Mouse (Mus musculus) CD8-positive naive resting alpha-beta T cell, adult 2 months (primary cell): ENCODE data around the gene Ikzf1.
A peak's percentile ranks its signal among the peaks of the same experiment; 100 is the strongest.

Experiments used
- DNase-seq, 2 experiments: peaks; one replicate each; pipeline ENCODE4 v3.0.0; 2022; ENCODE audit warnings: low read depth in 2 of 2, low spot score in 2 of 2

Ikzf1 gene

DNA sequence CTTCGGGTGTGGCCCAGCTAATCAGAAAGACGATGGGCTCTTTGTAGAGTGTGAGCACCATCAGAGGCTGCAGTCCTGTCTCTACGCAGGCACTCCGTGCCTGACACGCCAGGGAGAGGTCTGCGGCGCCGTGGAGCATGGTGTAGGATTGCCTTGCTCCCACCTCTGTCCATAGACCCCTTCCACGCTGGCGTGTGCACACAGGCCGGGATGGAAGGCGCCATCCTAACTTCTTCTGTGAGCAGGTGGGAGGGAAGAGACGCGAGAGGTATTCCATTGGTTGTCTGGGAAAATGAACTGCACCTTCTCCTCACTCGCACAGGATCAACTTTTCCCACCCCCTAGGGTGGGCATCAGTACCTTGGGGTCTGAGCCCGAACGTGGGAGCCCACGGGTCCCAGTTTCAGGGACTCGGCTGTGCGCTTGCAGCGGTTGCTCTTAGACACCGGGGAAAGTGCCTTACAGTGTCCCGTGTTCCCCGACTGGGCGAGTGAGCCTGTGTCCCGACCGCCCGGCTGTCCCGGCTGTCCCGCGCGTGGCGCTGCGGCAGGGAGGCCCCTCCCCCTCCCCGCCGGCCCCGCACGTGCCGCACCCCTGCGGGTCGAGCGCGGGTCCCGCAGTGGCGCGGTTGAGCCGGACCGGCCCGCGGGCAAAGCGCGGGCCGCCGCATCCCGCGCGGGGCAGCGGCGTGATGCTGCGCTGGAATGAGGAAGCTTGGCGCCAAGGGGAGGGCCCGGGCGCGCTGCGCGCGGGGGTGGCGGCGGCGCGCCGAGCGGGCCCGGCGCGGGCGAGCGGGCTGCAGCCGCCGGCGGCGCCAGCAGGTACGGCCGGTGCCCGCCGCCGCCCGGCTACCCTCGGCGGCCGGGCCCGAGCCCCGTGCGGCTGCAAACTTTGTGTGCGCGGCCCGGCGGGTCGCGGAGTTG is at the start of gene Ikzf1:
TSS of gene Ikzf1 (plus strand) at position 74 of the 923 bp plus-strand sequence.
- peak in 1 of 2 experiments; percentile 40 for DNase-seq

DNA sequence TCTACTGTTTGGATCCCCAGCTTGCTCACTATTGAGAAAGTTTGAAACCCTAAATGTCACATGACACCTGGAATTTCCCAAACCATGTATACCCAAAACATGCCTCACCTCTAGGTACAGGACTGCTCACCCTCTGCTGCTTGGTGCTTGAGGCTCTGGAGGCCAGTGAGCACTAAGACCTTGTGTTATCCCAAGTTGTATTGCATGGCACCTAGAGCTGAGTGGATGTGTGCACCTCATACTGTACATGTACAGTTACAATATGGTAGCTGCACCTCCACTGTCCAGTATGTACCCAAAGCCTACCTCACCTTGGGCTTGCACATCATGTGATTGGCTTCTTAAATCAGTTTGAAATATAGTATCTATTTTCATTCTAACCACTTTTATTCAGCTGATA is 40.5 kb upstream of the Ikzf1 start:
- DNase-seq, result no peak

DNA sequence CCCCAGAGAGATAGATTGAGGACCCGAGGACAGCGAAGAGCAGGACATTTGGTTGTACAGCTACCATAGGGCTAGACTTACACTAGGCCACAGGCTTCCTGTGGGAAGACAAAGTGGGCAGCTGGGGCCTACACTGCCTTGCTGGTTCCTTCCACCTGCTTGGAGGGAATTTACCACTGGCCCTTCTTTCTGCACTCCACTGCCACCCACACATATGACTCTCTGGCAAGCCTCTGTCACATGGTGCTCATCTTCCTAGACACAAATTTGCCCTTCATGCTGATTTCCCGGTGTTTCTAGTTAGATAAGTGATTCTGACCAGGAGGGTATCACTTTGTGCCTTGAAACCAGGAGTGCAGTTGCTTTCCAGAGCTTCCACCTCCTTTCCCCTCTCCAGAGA is 28.4 kb upstream of the Ikzf1 start:
- no peak for DNase-seq

DNA sequence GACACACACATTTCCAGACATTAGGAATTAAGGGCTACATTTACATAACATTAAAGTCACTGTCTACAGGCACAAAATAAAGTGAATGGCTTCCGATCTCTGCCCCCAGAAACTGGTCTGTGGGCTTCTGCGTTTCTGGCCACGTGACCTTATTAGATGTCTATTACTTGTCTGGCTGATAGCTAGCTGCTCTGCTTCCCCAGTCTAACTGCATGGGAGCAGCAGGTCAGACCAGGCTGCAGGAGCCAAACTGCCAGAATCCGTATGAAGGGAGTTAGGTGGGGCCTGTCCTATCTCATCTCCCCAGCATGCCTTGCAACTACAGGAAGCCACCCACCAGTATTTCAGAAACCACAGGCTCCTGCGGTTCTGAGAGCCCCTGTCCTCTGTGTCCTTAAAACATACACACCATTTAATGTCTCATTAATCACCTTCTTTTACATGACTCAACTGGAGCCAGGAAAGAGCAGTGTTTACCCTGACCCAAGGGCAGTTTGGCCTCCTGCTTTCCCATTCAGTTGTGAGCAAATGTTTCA is 27.7 kb upstream of the Ikzf1 start:
- peak; percentile 33 to 58 for DNase-seq

DNA sequence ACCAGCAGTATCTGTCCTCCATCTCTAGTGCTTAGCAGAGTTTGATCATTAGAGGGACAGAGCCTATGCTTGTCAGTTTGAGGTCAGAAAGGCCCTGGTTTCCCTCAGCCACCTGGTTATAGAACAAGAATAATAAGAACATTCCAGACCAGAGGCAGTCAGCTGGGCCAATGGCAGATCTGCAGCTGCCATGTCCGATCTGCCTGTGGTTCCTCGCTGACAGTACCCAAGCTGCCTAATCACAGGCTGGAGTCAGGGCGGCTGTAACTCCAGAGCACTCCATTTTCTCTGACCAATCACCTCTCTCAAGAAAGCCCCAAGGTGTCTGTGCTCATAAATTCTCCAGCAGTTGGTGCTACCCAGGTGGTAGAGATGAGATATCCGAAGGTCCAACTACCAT is 27.2 kb upstream of the Ikzf1 start:
- DNase-seq, result no peak

DNA sequence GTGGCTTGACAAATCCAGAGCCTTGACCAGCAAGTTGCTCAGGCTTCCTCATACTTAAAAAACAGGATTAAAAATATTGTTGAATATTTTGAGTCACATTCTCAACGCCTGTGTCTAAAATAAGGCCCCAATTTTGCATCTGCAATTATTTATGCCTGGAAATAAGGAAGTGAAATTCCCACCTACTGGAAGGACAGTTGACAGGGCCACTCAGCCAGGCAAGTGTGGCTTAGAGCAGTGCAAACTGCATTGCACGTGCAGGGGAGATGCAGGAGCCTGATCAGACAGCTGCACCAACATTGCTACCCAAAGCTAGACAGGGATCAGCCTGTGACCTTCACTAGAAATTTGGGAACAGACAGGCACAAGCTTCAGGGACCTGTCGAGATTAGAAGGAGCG is 26.0 kb upstream of the Ikzf1 start:
- DNase-seq, result no peak

DNA sequence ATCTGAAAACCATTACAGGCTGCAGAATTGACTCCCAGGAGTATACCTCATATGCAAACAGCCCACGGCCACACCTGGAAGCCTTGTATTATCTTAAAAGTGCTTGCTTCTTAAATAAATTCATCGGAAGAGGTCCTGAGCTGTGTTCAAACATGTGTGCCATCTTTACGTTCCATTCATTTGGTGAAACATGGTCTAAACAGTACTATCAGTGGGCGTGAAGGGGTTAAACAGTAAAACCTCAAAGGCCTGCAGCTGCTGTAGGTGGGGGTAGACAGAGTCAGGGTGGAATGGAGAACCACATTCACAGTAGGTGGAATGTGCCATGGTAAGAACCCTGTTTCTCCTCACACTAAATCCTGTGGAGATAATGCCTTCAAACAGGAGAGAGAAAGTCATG is 24.2 kb upstream of the Ikzf1 start:
- DNase-seq, result no peak

DNA sequence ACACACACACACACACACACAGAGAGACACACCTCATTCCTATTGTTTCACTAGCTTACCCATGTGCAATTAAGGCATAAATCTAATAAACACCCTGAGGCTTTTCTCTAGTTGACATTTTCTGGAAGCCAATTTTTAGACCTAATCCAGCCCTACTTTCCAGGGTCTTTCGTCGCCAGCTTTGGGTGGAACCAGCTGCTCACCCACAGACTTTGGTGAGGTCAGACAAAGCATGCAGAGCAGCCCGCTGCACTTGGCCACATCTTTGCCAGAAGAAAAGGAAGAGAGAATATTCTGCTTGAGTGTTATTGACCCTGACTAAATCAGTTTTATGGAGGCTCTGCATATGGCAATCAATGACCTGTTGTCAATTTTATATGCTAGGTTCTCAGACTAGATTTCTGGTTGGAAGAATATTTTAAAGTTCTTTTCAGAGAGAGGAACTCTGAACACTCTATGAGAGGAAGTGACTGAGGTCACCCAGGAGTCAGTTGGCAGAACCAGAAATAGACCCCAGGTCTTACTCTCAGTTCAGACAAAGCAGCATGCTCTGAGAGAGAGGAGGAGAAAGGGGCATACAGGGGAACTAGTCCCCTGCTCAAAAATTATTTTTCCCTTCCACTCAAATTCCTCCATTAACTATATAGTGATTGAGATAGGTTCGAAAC is 17.4 kb upstream of the Ikzf1 start:
- no peak for DNase-seq

DNA sequence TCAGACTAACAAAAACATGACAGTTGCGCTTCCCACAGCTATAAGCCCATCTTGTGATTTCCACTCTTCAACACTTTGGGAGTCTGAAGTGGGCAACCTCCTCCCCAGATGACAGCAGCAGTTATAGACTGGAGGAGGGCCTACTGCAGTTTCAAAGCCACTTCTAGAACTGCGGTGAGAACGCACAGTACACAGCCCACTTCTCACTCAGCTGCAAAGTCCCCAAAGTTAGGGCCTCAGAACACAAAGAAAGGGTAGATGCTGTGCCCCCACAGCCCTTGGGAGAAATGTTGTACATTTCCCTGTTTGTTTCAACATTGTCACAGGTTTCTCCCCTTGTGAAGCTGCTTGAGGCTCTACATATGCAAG is 16.9 kb upstream of the Ikzf1 start:
- peak in 1 of 2 experiments; percentile 31 for DNase-seq

DNA sequence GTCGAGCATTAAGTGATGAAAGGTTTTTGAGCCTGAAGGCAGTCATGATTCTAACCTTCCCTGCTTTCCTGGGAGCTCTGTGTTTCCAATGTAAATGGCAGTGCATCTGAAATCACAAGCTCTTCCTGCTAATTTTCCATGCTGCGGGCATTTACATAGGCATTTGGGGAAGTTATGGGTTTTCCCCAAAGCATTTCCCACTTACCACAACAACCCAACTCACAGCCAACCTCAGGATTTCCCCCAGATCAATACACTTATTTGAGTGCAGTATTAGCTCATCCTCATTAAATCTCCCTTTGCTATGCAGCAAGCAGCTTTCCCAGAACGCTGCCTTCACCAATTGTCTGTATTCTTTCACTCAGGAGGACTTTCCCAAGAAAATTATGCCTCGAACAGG is 11.8 kb upstream of the Ikzf1 start:
- no peak for DNase-seq

DNA sequence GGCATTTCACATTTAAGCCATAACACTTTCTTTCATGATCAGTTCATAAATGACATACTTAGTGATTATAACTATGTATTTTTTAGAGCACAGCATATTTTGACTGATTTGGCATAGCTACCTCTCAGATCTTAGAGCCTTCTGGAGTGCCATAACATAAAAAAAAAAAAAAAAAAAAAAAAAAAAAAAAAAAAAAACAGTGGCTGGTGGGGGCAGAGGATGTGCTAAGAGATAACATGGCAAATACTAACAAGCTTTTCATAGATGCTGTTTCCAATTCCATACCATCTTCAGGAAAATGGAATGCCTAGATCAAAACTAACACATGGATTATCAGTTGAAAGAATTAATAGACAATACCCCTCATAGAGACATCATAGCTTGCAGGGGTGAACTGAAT is 9.7 kb upstream of the Ikzf1 start:
- DNase-seq, result no peak

DNA sequence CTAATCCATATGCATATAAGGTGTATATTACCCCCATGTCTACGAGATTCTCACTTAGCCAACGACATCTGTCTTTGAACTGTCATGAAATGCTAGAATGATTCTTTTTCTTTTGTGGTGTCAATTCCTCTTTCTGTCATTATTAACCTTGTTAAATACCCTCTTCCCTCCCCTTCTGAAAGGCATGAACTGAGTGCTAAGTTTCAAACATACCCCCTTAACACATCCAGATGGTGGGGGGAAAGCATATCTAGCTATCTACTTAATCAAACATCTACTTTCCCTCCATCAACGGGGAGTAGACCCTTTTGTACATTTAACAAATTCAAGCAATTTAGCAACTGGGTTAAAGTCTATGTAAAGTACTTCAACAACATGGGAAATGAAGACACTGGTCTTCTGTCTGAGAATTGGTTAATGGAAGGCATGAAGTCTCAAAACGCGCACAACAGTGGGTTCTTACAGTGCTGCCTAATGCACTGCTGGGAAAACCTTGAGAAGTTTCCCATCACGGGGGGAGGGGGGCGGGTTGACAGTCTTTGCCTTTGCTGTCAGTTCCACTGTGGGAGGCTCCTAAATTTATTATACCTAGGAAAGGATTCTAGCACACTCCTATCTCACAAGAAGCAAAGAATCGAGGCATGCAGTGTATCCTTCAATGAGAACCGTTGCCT is 8.6 kb upstream of the Ikzf1 start:
- no peak for DNase-seq

DNA sequence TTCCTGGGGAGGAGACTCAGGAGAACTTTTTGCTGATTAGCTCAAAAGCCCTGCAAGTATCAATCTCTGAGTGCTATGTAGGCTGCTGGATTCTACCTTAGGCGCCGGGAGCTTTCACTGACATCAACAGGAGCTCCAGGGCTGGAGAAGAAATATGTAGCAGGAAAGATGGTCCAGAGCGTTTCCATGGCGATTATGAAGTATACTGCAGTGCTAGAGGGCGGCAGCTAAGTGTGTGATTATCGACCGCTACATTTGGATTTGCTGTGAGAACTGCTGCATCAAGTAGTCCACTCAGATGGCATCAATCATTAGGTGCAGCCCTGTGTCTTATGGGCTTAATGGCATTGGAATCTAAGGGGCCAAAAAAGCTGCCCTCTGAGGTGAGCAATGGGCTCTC is 7.6 kb upstream of the Ikzf1 start:
- DNase-seq, result no peak

DNA sequence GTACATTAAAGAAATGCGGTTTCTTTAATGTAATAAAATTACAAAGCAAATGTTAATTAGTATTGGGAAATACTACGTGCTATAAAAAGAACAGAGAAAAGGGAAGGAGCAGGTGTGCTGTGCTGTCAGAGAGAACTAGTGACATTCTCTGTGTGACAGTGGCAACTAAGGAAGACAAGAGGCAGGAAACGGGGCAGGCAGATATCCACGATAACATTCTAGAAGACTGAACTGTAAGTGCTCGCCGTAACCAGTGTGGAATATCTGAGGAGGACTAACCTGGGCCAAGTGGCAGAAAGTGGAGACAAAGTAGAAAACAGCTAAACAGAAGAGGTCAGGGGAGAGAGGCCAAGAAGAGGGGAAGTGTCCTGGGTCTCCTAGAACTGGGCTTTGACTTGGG is 5.8 kb upstream of the Ikzf1 start:
- DNase-seq, result no peak

DNA sequence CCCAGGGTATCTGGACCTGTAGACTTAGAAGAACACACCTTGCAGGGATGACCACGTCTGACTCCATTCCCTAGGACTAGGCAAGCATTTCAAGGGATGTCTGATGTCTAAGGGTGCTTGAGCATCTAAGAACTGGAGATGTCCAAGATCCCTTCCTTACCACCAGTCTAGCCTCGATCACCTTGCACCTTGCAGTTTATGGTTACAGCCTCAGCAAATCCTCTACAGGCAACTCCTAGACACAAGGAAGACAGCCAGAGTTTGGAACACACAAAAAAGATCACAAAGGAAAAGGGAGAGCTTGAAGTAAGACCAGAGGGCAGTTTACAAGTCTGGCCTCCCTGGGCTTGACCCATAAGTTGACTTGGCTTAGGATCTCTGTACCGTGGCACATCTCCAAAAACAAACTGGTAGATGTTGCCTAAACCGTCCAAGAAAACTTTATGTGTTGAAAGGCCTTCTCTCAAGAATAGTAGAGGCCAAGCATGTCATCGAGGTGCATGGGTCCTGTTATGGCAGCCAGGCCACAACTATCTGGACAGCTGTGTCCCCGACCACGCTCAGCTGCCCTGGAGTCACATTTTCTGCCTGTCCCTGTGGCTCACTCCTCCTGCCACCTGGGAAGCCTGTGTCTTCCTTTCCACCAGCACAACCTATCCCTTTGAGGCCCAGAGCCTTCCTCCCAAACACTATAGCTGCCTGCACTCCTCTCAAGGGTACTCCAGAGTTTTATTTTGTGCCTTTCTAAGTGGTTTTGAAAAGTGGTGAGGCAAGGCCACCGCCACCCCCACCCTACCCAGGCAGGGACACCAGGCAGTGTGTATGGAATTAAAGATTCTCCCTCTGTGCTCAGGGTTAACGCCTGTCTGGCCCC is 510 bp upstream of the Ikzf1 start:
- DNase-seq, result no peak

DNA sequence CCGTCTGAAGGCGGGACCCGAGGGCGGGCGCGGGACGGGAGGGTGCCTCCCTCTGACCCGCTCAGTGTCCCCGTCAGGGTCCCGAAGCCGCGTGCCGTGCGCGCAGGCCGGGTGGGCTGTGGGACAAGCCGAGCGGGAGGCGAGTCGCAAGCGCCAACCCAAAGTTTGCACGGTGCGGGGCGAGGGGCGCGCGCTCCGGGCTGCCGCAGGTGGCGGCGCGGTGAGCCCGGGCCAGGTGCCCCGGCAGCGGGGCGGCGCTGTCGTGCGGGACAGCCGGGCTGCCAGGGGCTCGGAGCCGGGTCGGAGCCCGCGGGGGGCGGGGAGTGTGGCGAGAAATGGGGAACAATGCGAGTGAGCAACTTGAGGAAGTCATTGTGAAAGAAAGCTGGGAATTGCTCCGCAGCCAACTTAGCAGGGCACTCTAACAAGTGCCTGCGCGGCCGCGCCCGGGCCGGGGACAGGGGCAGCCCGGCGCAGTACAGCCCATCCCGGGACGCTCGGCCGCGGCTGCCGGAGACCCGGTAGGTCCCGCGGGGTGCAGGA is 1.1 kb downstream of the Ikzf1 start:
- peak; percentile 66 to 74 for DNase-seq

DNA sequence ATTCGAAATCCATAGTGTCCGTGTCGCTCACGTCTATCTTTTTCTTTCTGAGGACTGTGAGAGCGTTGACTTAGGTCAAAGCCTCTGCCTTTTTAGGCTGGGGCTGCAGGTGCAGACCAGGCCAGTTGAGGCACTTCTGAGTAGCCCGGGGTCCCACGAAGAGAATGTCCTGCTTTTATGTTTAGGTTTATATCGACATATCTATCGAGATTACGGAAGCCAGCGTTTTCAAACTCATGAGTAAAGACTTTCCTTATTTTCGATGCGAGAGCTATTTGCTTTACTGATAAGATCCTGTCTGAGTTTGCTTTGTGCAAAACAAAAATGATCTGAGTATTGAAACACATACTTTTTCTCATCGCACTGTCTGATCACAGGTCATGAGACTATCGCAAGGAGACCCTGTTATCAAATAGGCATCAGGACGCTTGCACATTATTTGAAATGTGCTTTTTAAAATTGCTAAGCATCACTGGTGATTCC is 1.8 kb downstream of the Ikzf1 start:
- peak in 1 of 2 experiments; percentile 50 for DNase-seq

DNA sequence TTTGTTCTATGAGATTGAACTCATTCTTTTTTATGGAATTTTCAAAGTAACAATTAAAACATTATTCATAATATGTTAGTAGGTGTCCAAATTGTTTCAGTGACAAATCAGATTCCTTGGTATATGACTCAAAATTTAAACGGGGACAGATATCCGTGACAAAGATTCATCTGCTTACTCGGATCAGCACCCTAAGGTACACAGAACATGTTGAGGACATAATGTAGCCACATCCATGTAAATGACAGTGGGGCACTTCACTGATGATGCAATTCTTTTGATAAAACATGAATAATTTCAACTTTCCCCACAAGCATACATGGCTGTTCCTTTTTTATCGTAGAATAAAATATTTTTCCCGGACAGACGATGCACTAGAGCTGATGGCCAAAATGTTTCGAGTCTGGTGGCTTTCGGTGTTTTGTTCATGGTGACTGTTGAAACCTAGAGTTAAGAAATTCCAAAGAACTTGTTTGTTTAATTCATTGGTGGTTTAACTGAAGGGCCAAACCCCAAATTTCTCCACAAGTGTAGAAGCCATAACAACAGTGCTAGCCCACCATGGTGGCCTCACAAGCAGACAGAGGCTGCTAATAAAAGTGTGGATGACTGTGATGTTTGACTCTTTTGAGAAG is 2.9 kb downstream of the Ikzf1 start:
- no peak for DNase-seq

DNA sequence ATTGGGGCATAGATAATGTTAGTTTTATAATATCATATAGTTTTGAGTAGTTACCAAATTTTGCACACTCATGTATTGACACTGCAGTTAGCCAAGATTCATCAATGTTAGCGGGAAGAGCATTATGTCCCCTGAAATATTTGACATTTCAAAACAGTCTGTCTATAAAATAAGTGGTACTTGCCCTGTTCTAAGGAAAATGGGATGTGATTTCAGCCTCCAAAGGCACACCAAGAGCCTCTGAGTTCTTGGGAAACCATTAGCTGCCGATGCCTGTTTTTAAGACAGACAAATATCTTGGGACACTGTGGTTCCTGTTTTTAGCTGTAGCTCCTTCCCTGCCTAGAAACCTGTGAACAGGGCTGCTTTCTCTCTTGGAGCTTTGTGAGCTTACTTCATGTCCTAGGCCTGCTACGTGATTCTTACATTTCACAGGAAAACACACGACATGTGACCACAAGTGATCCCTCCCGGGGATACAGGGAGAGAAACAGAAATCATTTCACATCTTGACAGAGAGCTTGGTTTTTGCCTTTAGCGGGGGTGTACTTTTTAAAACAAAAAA is 4.0 kb downstream of the Ikzf1 start:
- no peak for DNase-seq

DNA sequence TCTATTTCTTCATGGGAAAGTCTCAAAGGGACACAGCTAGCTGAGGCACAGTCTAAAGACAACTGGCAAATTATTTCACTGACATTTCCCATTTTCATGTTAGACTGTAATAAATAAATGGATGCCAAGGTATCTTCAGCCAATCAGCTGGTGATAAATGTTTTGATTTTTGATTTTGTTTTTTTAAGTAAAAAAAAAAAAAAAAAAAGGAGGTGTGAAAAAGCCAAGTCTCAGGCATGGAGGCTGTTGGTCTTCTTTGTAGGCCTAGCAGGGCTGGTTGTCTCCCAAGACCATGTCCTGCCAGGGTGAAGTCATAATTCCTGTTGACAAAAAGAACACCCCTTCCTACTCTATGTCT is 4.9 kb downstream of the Ikzf1 start:
- no peak for DNase-seq
